In the genomic region with DNA sequence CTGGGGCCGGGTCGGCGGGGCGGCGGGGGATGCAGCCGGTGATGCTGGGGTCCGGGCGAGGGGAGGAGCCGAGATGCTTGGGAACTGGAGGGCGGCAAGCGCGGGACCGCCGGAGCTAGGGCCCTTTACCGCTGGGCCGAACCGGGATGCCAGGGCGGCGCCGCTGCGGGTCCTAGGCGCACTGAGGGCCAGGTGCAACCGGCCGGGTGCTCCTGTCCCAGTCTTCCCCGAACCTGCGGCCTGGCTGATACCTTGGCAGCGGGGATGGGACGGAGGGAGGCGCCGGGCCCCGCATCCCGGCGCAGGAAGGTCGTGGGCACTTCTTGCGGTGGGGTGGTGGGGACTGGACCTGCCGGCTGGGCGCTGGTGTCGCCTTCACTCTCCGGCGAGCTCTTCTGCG, we compare ENCODE assay signal across 8 mouse cellular contexts. TPM values are rescaled to one million over a fixed set of nuclear protein-coding genes. Genes with fewer than 3 reads are reported as not detected.
DNase-seq lines count a peak whose midpoint lies in the region; ATAC-seq and TF ChIP-seq lines count a peak whose summit lies in the region.

No protein-coding gene starts in this region.

- DNase-seq in heart, postnatal 10 days, result no peak
- no peak for DNase-seq in hindbrain, embryonic 11.5 days (ENCODE audit: low spot score)
- DNase-seq in gastrocnemius, postnatal 10 days, result no peak
- DNase-seq in thymus, postnatal 14 days, result no peak
- DNase-seq in left cerebral cortex, postnatal 25 days (ENCODE audit: low spot score in 2 of 2), result no peak

- 2% methylated on average over 40 of the region's 41 CpGs for WGBS in heart, embryonic 16.5 days
- 2% methylated on average over 41 of the region's 41 CpGs for WGBS in bone marrow, adult 2 months
- 0% methylated on average over 32 of the region's 41 CpGs for WGBS in hindbrain, embryonic 11.5 days

- H3K9me3 ChIP-seq in heart, embryonic 16.5 days (replicated peaks; ENCODE audit: control insufficient read depth, low read length), result no peaks in the 10 kb centered on the region
- no peaks in the 10 kb centered on the region for H3K9me3 ChIP-seq in hindbrain, embryonic 11.5 days (ENCODE audit: control insufficient read depth, low read length)

- no peak for TF ChIP-seq CTCF in bone marrow, adult 2 months (IDR thresholded peaks at IDR 0.05; ENCODE audit: control insufficient read depth, insufficient read depth, low read length)

- peak overlapping the region; percentile 87 for H3K9ac ChIP-seq in heart, embryonic 16.5 days (ENCODE audit: low read length)
- peak overlapping the region; percentile 74 for H3K9ac ChIP-seq in hindbrain, embryonic 11.5 days (ENCODE audit: low read depth, low read length)

- H3K27me3 ChIP-seq in heart, embryonic 16.5 days (ENCODE audit: control insufficient read depth, insufficient read depth, low read length), result no peaks in the 10 kb centered on the region
- 0 out of 2 replicates have a peak, but pooled peaks cover 2% of the 10 kb centered on the region for H3K27me3 ChIP-seq in hindbrain, embryonic 11.5 days (ENCODE audit: control insufficient read depth, insufficient read depth, low read length)

- no peak; the same call in none of the 2 replicates for ATAC-seq in heart, embryonic 16.5 days (replicated peaks; ENCODE audit: extremely low read depth, insufficient read depth, low FRiP score)
- ATAC-seq in hindbrain, embryonic 11.5 days (ENCODE audit: low FRiP score), result no peak
- ATAC-seq in megakaryocyte-erythroid progenitor cell, adult 5-6 weeks (replicated peaks; ENCODE audit: low FRiP score, low TSS enrichment, poor library complexity, severe bottlenecking), result 0 out of 2 replicates have a peak, but pooled peaks have one; percentile 1

- H3K4me3 ChIP-seq in heart, embryonic 16.5 days (ENCODE audit: low read length), result peak overlapping the region; percentile 89
- peak overlapping the region; percentile 62 for H3K4me3 ChIP-seq in bone marrow, adult 2 months (replicated peaks; ENCODE audit: control insufficient read depth, low read depth, low read length)
- peak overlapping the region; percentile 79 for H3K4me3 ChIP-seq in hindbrain, embryonic 11.5 days (ENCODE audit: low read depth, low read length)

- no peak overlapping the region for H3K27ac ChIP-seq in heart, embryonic 16.5 days (ENCODE audit: low read length)
- H3K27ac ChIP-seq in bone marrow, adult 2 months (ENCODE audit: control insufficient read depth, insufficient read depth, low read depth, low read length, poor library complexity), result peak overlapping the region; percentile 35; the same call in 1 of the 2 replicates
- H3K27ac ChIP-seq in hindbrain, embryonic 11.5 days (ENCODE audit: low read depth, low read length), result no peak overlapping the region

- peak overlapping the region; percentile 99 for H3K4me2 ChIP-seq in heart, embryonic 16.5 days (ENCODE audit: low read depth, low read length)
- H3K4me2 ChIP-seq in hindbrain, embryonic 11.5 days (replicated peaks; ENCODE audit: low read depth, low read length), result peak overlapping the region; percentile 98

- peaks cover 6% of the 10 kb centered on the region for H3K4me1 ChIP-seq in heart, embryonic 16.5 days (ENCODE audit: control insufficient read depth, insufficient read depth, low read length)
- H3K4me1 ChIP-seq in bone marrow, adult 2 months (ENCODE audit: control insufficient read depth, insufficient read depth, low read length), result peaks cover 1% of the 10 kb centered on the region; the same call in 1 of the 2 replicates
- H3K4me1 ChIP-seq in hindbrain, embryonic 11.5 days (replicated peaks; ENCODE audit: control insufficient read depth, insufficient read depth, low read length), result no peaks in the 10 kb centered on the region

- intact Hi-C loops in heart, postnatal 10 days (cut with DNase I), result no loop called here
- intact Hi-C loops in left cerebral cortex, postnatal 25 days (cut with DNase I), result no loop called here

- TF ChIP-seq POLR2A in bone marrow, adult 2 months (IDR thresholded peaks at IDR 0.05; ENCODE audit: borderline replicate concordance, control insufficient read depth, low read depth, low read length), result no peak

- H3K36me3 ChIP-seq in heart, embryonic 16.5 days (ENCODE audit: control insufficient read depth, insufficient read depth), result no peaks in the 10 kb centered on the region
- no peaks in the 10 kb centered on the region for H3K36me3 ChIP-seq in hindbrain, embryonic 11.5 days (ENCODE audit: control insufficient read depth, insufficient read depth, low read length)

RNA-seq across cellular contexts. Expression of gene Eif5a2, which starts 0.3 kb away (rescaled TPM):
- polyA plus RNA-seq in heart, embryonic 16.5 days (2015; fragmentation: Nextera tagmentation; extraction: Ambion mirVana), result 8.5 and 8.7 TPM in 2 replicates
- total RNA-seq in heart, postnatal 10 days (2021), result 1 to 10 TPM; 4.0 to 4.3 TPM
- polyA plus RNA-seq in bone marrow, adult 2 months (2011; ENCODE audit: insufficient read depth, insufficient read length, low replicate concordance, missing spikeins), result 1.5 and 4.0 TPM in 2 replicates
- polyA plus RNA-seq in hindbrain, embryonic 11.5 days (2014; fragmentation: Nextera tagmentation; extraction: Ambion mirVana), result 18.2 and 23.2 TPM in 2 replicates
- 0.67 and 0.87 TPM in 2 replicates for total RNA-seq in megakaryocyte-erythroid progenitor cell, adult 5-6 weeks (2014; fragmentation: Nextera tagmentation)
- total RNA-seq in megakaryocyte-erythroid progenitor cell, adult 5-6 weeks (2017), result 0.38 and 1.2 TPM in 2 replicates
- 1 to 10 TPM; 2.1 to 2.8 TPM for total RNA-seq in gastrocnemius, postnatal 10 days (2021)
- total RNA-seq in left cerebral cortex, postnatal 25 days (2021), result 10 to 100 TPM; 29.8 TPM

RNA-seq across cellular contexts. Expression of gene Rpl22l1, which starts 23.8 kb away (rescaled TPM):
- 163 and 199 TPM in 2 replicates for polyA plus RNA-seq in heart, embryonic 16.5 days (2015; fragmentation: Nextera tagmentation; extraction: Ambion mirVana)
- total RNA-seq in heart, postnatal 10 days (2021), result 100 to 1,000 TPM; 131 to 140 TPM
- 209 and 315 TPM in 2 replicates for polyA plus RNA-seq in bone marrow, adult 2 months (2011; ENCODE audit: insufficient read depth, insufficient read length, low replicate concordance, missing spikeins)
- polyA plus RNA-seq in hindbrain, embryonic 11.5 days (2014; fragmentation: Nextera tagmentation; extraction: Ambion mirVana), result 352 and 369 TPM in 2 replicates
- 1,279 and 1,311 TPM in 2 replicates for total RNA-seq in megakaryocyte-erythroid progenitor cell, adult 5-6 weeks (2014; fragmentation: Nextera tagmentation)
- 97.2 and 144 TPM in 2 replicates for total RNA-seq in megakaryocyte-erythroid progenitor cell, adult 5-6 weeks (2017)
- total RNA-seq in gastrocnemius, postnatal 10 days (2021), result 100 to 1,000 TPM; 189 to 202 TPM
- total RNA-seq in left cerebral cortex, postnatal 25 days (2021), result 100 to 1,000 TPM; 207 to 212 TPM

Comparison
In these comparisons a context has a peak if more than half of its experiments do, and no peak if none do; other contexts are left out.
1. RNA of gene Eif5a2, which starts 0.3 kb away (total RNA-seq): 29.8 TPM in left cerebral cortex, postnatal 25 days; 4.0 to 4.3 TPM in heart, postnatal 10 days, 2.1 to 2.8 TPM in gastrocnemius, postnatal 10 days and 0.38 to 1.2 TPM in megakaryocyte-erythroid progenitor cell, adult 5-6 weeks; every median in the first group is over 4 times any median in the second.
2. Peak in every context shown above with its lines, with median percentiles within 50 percentile points of each other: H3K4me3 ChIP-seq.